Mouse (Mus musculus): ENCODE data around the gene Prr12. TPM values are rescaled to one million over a fixed set of nuclear protein-coding genes. Genes with fewer than 3 reads are reported as not detected.
"Not testable (repeated sequence)": the region's sequence is repeated elsewhere in the genome, so short reads cannot be mapped to it uniquely, and the experiment has no call there.

The Prr12 gene
- polyA plus RNA-seq, 1 experiment = 13.2 TPM

GRCm38 (mm10) chr7:45024281-45025248 is 28.1 kb downstream of the Prr12 start:
- H3K4me1 ChIP-seq (ENCODE audit: control insufficient read depth, insufficient read depth, insufficient read length, low read length) = no peaks in the 10 kb centered on the region; the same call in 1 of the 2 replicates
- TF ChIP-seq CTCF (IDR thresholded peaks at IDR 0.05; ENCODE audit: extremely low read depth, insufficient read length, insufficient replicate concordance, low read depth, low read length) (no peak), POLR2A (IDR thresholded peaks at IDR 0.05; ENCODE audit: low read depth, low read length) (no peak)
- no peaks in the 10 kb centered on the region for H3K27me3 ChIP-seq (ENCODE audit: control insufficient read depth, insufficient read depth, low read length)
- H3K27ac ChIP-seq (ENCODE audit: insufficient read depth, low read depth, low read length) = no peak overlapping the region
- H3K4me3 ChIP-seq (ENCODE audit: low read depth, low read length) = no peak overlapping the region
- H3K36me3 ChIP-seq (ENCODE audit: control insufficient read depth, insufficient read depth, low read length) = peaks cover 20% of the 10 kb centered on the region
- 68% methylated on average over 15 of the region's 15 CpGs for WGBS

- not testable (repeated sequence) for H3K27me3 ChIP-seq (ENCODE audit: control insufficient read depth, insufficient read depth, low read length); H3K4me1 ChIP-seq (ENCODE audit: control insufficient read depth, insufficient read depth, insufficient read length, low read length); H3K27ac ChIP-seq (ENCODE audit: insufficient read depth, low read depth, low read length); H3K4me3 ChIP-seq (ENCODE audit: low read depth, low read length)
- H3K36me3 ChIP-seq (ENCODE audit: control insufficient read depth, insufficient read depth, low read length) = peaks cover 14% of the 10 kb centered on the region
- WGBS = 63% methylated on average over 5 of the region's 5 CpGs
- peak; percentile 31; the same call in 1 of the 2 replicates for TF ChIP-seq CTCF (IDR thresholded peaks at IDR 0.05; ENCODE audit: extremely low read depth, insufficient read length, insufficient replicate concordance, low read depth, low read length)
Measured at GRCm38 (mm10) chr7:45023711-45024110, 29.0 kb downstream of the Prr12 start.

GRCm38 (mm10) chr7:45020225-45020624 is 32.5 kb downstream of the Prr12 start:
- H3K36me3 ChIP-seq (ENCODE audit: control insufficient read depth, insufficient read depth, low read length) = no peaks in the 10 kb centered on the region
- 83% methylated on average over 9 of the region's 9 CpGs for WGBS
- TF ChIP-seq CTCF (IDR thresholded peaks at IDR 0.05; ENCODE audit: extremely low read depth, insufficient read length, insufficient replicate concordance, low read depth, low read length) (no peak), POLR2A (IDR thresholded peaks at IDR 0.05; ENCODE audit: low read depth, low read length) (no peak)

GRCm38 (mm10) chr7:45019031-45019571 is 33.6 kb downstream of the Prr12 start:
- Histone ChIP-seq H3K36me3 (ENCODE audit: control insufficient read depth, insufficient read depth, low read length) (no peaks in the 10 kb centered on the region), H3K4me1 (ENCODE audit: control insufficient read depth, insufficient read depth, insufficient read length, low read length) (peaks cover 5% of the 10 kb centered on the region; the same call in 1 of the 2 replicates), H3K27me3 (ENCODE audit: control insufficient read depth, insufficient read depth, low read length) (no peaks in the 10 kb centered on the region), H3K4me3 (ENCODE audit: low read depth, low read length) (peak overlapping the region; percentile 43), H3K27ac (ENCODE audit: insufficient read depth, low read depth, low read length) (peak overlapping the region; percentile 76)
- TF ChIP-seq POLR2A (IDR thresholded peaks at IDR 0.05; ENCODE audit: low read depth, low read length) = peak; percentile 32; the same call in 1 of the 2 replicates
- TF ChIP-seq CTCF (IDR thresholded peaks at IDR 0.05; ENCODE audit: extremely low read depth, insufficient read length, insufficient replicate concordance, low read depth, low read length) = no peak
- WGBS = 35% methylated on average over 8 of the region's 8 CpGs

More at GRCm38 (mm10) chr7:45020225-45020624, 32.5 kb downstream of the Prr12 start:
- H3K4me1 ChIP-seq (ENCODE audit: control insufficient read depth, insufficient read depth, insufficient read length, low read length) = peaks cover 5% of the 10 kb centered on the region; the same call in 1 of the 2 replicates
- H3K27ac ChIP-seq (ENCODE audit: insufficient read depth, low read depth, low read length) = no peak overlapping the region
- no peak overlapping the region for H3K4me3 ChIP-seq (ENCODE audit: low read depth, low read length)
- H3K27me3 ChIP-seq (ENCODE audit: control insufficient read depth, insufficient read depth, low read length) = no peaks in the 10 kb centered on the region

- peak within 1 kb of the TSS; percentile 68 for H3K4me3 ChIP-seq (ENCODE audit: low read depth, low read length)
- WGBS = under 1% methylated on average over 36 of the region's 36 CpGs
- H3K27ac ChIP-seq (ENCODE audit: insufficient read depth, low read depth, low read length) = peak within 1 kb of the TSS; percentile 97
- H3K27me3 ChIP-seq (ENCODE audit: control insufficient read depth, insufficient read depth, low read length) = no peaks in the 10 kb centered on the region
- H3K36me3 ChIP-seq (ENCODE audit: control insufficient read depth, insufficient read depth, low read length) = peaks cover 6% of the 10 kb centered on the region
- peak; percentile 18; the same call in 1 of the 2 replicates for TF ChIP-seq CTCF (IDR thresholded peaks at IDR 0.05; ENCODE audit: extremely low read depth, insufficient read length, insufficient replicate concordance, low read depth, low read length)
- peak; percentile 66; the same call in 1 of the 2 replicates for TF ChIP-seq POLR2A (IDR thresholded peaks at IDR 0.05; ENCODE audit: low read depth, low read length)
- peaks cover 5% of the 10 kb centered on the region; the same call in 1 of the 2 replicates for H3K4me1 ChIP-seq (ENCODE audit: control insufficient read depth, insufficient read depth, insufficient read length, low read length)
Measured at GRCm38 (mm10) chr7:45017242-45018061, 35.2 kb downstream of the Prr12 start, which contains the start of gene Rras. Rras (plus strand) TSS chr7:45017961.

- WGBS = under 1% methylated on average over 4 of the region's 4 CpGs
- no peak for TF ChIP-seq POLR2A (IDR thresholded peaks at IDR 0.05; ENCODE audit: low read depth, low read length)
- TF ChIP-seq CTCF (IDR thresholded peaks at IDR 0.05; ENCODE audit: extremely low read depth, insufficient read length, insufficient replicate concordance, low read depth, low read length) = no peak
- peaks cover 5% of the 10 kb centered on the region; the same call in 1 of the 2 replicates for H3K4me1 ChIP-seq (ENCODE audit: control insufficient read depth, insufficient read depth, insufficient read length, low read length)
- peak overlapping the region; percentile 51 for H3K4me3 ChIP-seq (ENCODE audit: low read depth, low read length)
- no peaks in the 10 kb centered on the region for H3K27me3 ChIP-seq (ENCODE audit: control insufficient read depth, insufficient read depth, low read length)
- H3K27ac ChIP-seq (ENCODE audit: insufficient read depth, low read depth, low read length) = peak overlapping the region; percentile 97
- H3K36me3 ChIP-seq (ENCODE audit: control insufficient read depth, insufficient read depth, low read length) = peaks cover 13% of the 10 kb centered on the region
Measured at GRCm38 (mm10) chr7:45016761-45017160, 35.9 kb downstream of the Prr12 start.
